Mouse (Mus musculus) stomach, embryonic 15.5 days (tissue): Measurements from ENCODE around the gene Cage1. TPM values are rescaled to one million over a fixed set of nuclear protein-coding genes. Genes with fewer than 3 reads are reported as not detected.

Source experiments
- ATAC-seq: fragments of 200-750 bp; cut with Nextera tagmentation; 2 replicates; pipeline ENCODE4 v1.8.0; 2017; ENCODE audit warnings: low read depth, moderate number of reproducible peaks, moderate TSS enrichment; ENCODE audit not compliant: insufficient read depth, low FRiP score
- H3K27ac ChIP-seq: fragments of 300-500 bp; sonication (generic); 2 replicates; pipeline ENCODE4 v1.5.1; 2015; ENCODE audit warnings: mild to moderate bottlenecking, inconsistent platforms
- H3K27me3 ChIP-seq: fragments of 300-500 bp; sonication (generic); replicated peaks from 2 replicates; pipeline ENCODE4 v1.6.1; 2015; ENCODE audit warnings: inconsistent platforms
- H3K36me3 ChIP-seq: fragments of 300-500 bp; sonication (generic); 2 replicates; pipeline ENCODE4 v1.6.1; 2015; ENCODE audit warnings: inconsistent platforms
- H3K4me1 ChIP-seq: fragments of 300-500 bp; sonication (generic); 2 replicates; pipeline ENCODE4 v1.6.1; 2015; ENCODE audit warnings: inconsistent platforms
- H3K4me2 ChIP-seq: fragments of 300-500 bp; sonication (generic); 2 replicates; pipeline ENCODE4 v1.6.1; 2015; ENCODE audit warnings: mild to moderate bottlenecking, inconsistent platforms
- H3K4me3 ChIP-seq: fragments of 300-500 bp; sonication (generic); replicated peaks from 2 replicates; pipeline ENCODE4 v1.5.1; 2015; ENCODE audit warnings: inconsistent platforms
- H3K9ac ChIP-seq: fragments of 300-500 bp; sonication (generic); 2 replicates; pipeline ENCODE4 v1.6.1; 2015; ENCODE audit warnings: inconsistent platforms
- H3K9me3 ChIP-seq: fragments of 300-500 bp; sonication (generic); 2 replicates; pipeline ENCODE4 v1.6.1; 2016; ENCODE audit warnings: inconsistent platforms
- WGBS: fragments of 180-500 bp; shearing (Covaris S2); methylation state at CpG from one replicate; pipeline ENCODE4 v1.1.7; 2015; 5-methylcytosine and 5-hydroxymethylcytosine counted together
- polyA plus RNA-seq: library from polyadenylated mRNA; unstranded; fragments of >200 nt; fragmentation: Nextera tagmentation; extraction: Ambion mirVana; gene quantifications from 2 replicates; pipeline ENCODE4 v1.2.1, GENCODE M21; 2015

The Cage1 gene
- polyA plus RNA-seq, 1 experiment from 2014 or later, result 0.98 TPM

DNA sequence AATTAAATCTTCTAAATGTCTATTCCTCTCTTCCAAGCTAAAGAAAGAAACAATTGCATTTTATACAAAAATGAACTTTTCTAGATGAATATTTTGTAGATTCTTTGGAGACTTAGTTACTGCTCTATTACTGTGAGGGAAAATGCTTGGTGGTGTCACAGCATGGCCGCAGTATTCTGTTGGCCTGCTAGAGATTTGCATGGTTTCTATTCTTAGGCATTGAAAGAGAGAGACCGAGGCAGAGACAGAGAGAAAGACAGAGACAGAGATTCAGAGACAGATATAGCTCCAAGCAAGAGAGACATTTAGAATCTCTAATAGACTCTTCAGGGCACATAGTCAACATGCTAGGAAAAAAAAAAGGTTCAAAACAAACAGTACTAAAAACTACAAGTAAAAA is 28.9 kb downstream of the Cage1 start:
- Histone ChIP-seq H3K9ac (no peak overlapping the region), H3K27me3 (no peaks in the 10 kb centered on the region), H3K4me2 (no peak overlapping the region), H3K9me3 (no peaks in the 10 kb centered on the region), H3K27ac (no peak overlapping the region), H3K4me1 (no peaks in the 10 kb centered on the region), H3K4me3 (no peak overlapping the region), H3K36me3 (no peaks in the 10 kb centered on the region)
- 88% methylated on average over 2 of the region's 2 CpGs for WGBS
- ATAC-seq, result no peak

DNA sequence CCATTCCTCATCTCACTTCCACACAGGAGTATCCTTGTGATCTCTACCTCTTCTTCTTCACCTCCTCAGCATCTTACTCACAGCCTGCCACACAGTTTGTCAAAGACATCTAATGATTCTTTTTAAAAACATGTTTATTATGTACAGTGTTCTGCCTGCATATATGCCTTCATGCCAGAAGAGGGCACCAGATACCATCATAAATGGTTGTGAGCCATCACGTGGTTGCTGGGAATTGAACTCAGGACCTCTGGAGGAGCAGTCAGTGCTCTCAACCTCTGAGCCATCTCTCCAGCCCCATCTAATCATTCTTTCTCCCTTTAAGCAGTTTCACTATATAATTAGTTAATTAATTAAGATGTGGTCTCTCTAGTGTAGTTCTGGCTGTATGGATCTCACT is 34.4 kb downstream of the Cage1 start:
- no peak overlapping the region for H3K4me2 ChIP-seq
- H3K9me3 ChIP-seq, result no peaks in the 10 kb centered on the region
- H3K4me3 ChIP-seq, result no peak overlapping the region
- WGBS, result 49% methylated on average over 1 of the region's 1 CpGs
- ATAC-seq, result no peak
- no peaks in the 10 kb centered on the region for H3K4me1 ChIP-seq
- H3K27ac ChIP-seq, result no peak overlapping the region
- no peaks in the 10 kb centered on the region for H3K27me3 ChIP-seq
- no peak overlapping the region for H3K9ac ChIP-seq
- no peaks in the 10 kb centered on the region for H3K36me3 ChIP-seq

DNA sequence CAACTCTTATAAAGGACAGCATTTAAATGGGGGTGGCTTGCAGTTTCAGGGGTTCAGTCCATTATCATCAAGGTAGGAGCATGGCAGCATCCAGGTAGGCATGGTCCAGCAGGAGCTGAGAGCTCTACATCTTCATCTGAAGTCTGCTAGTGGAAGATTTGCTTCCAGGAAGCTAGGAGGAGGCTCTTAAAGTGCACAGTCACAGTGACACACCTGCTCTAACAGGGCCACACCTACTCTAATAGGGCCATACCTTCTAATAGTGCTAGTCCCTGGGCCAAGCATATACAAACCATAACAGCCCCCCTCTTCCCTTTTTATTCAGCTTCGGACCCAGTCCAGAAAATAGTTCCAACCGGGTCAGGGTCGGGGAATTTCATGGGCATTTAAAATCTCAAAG is 37.2 kb downstream of the Cage1 start:
- H3K27ac ChIP-seq, result no peak overlapping the region
- no peak overlapping the region for H3K9ac ChIP-seq
- peak; percentile 63; the same call in 1 of the 2 replicates for ATAC-seq
- no peak overlapping the region for H3K4me3 ChIP-seq
- H3K4me2 ChIP-seq, result no peak overlapping the region
- no peaks in the 10 kb centered on the region for H3K27me3 ChIP-seq
- H3K36me3 ChIP-seq, result no peaks in the 10 kb centered on the region
- peaks cover under 1% of the 10 kb centered on the region; the same call in 1 of the 2 replicates for H3K4me1 ChIP-seq
- WGBS, result 72% methylated on average over 3 of the region's 3 CpGs
- H3K9me3 ChIP-seq, result no peaks in the 10 kb centered on the region

DNA sequence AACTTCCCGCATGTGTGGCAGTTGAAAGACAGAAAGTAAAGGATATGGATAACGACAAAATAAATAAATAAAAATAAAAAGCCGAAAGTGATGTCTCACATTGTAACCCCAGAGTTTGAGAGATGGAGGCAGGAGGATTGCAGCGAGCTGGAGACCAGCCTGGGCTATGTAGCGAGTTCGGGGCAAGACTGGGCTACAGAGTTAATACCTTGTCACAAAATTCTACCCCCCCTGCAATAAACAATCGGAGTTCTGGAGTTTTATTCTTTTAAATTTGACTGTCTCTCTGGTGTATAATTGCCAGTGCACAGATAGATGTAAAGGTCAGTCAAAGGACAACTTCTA is 42.5 kb downstream of the Cage1 start:
- H3K27ac ChIP-seq, result peak overlapping the region; percentile 31; the same call in 1 of the 2 replicates
- ATAC-seq, result peak; percentile 29

DNA sequence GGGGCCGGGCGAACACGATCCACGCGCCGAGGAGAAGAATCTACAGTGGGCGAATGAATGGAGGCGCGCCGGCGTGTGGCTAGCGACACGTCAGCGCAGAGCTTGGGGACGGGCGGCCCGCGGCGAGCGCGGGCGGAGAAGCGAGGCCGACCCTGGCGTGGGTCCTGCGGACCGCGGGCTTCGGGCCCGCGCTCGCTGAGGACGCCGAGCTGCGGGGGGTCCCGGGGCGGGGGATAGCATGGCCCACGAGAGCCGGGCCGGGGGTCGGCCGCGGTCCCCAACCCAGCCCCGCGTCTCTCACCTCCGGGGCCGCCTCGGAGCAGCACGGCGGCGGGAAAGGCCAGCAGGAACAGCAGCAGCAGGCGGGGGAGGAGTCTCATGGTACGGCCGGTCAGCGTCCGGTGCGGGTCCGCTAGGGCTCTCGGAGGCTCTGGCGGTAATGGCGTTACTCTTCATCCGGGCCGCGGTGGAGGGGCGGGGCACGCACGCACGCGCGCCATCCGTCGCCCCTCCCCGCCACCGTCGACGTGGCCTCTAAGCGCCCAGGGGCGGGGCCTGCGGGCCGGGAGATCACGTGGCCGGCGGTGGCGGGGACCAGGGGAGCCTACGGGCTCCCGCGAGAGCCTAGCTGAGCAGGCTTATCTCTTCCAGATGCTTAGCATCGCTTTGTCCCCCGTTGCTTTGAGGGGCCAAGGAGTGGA is 43.0 kb downstream of the Cage1 start, which contains the start of gene Ssr1:
Gene Ssr1 (minus strand): TSS at position 514 of the 701 bp plus-strand sequence.
- under 1% methylated on average over 77 of the region's 89 CpGs for WGBS
- Histone ChIP-seq H3K4me2 (peak within 1 kb of the TSS; percentile 69), H3K4me3 (peak within 1 kb of the TSS; percentile 100), H3K9ac (peak within 1 kb of the TSS; percentile 96), H3K27ac (peak within 1 kb of the TSS; percentile 96), H3K36me3 (peaks cover 22% of the 10 kb centered on the region), H3K9me3 (no peaks in the 10 kb centered on the region), H3K4me1 (peaks cover 4% of the 10 kb centered on the region; the same call in 1 of the 2 replicates), H3K27me3 (no peaks in the 10 kb centered on the region)
- ATAC-seq, result peak; percentile 96

More for the DNA sequence above, 42.5 kb downstream of the Cage1 start:
- Histone ChIP-seq H3K4me2 (peak overlapping the region; percentile 69), H3K9ac (no peak overlapping the region), H3K9me3 (no peaks in the 10 kb centered on the region), H3K36me3 (peaks cover 17% of the 10 kb centered on the region), H3K4me3 (peak overlapping the region; percentile 100), H3K4me1 (peaks cover 4% of the 10 kb centered on the region; the same call in 1 of the 2 replicates), H3K27me3 (no peaks in the 10 kb centered on the region)
- whole genome bisulfite sequencing, result 17% methylated on average over 7 of the region's 7 CpGs

DNA sequence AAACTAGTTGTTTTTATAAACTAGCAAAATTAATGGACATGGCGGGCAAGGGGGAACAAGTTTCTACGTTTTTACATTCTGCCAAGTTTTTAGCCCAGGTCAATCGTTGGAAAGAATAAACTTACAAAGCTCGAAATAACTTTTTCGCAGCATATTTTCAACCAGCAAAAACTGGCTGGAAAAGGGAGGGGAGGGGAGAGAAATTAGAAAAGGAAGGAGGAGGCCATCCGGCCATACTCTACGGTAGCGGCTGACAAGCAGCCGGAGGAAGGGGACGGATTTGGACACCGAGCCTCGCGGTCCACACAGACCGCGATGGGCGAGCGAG is 43.5 kb downstream of the Cage1 start:
- H3K27me3 ChIP-seq, result no peaks in the 10 kb centered on the region
- peaks cover 24% of the 10 kb centered on the region for H3K36me3 ChIP-seq
- peak overlapping the region; percentile 69 for H3K4me2 ChIP-seq
- WGBS, result under 1% methylated on average over 17 of the region's 17 CpGs
- H3K9ac ChIP-seq, result peak overlapping the region; percentile 96
- H3K4me3 ChIP-seq, result peak overlapping the region; percentile 100
- peak overlapping the region; percentile 96 for H3K27ac ChIP-seq
- H3K9me3 ChIP-seq, result no peaks in the 10 kb centered on the region
- no peak for ATAC-seq
- H3K4me1 ChIP-seq, result peaks cover 4% of the 10 kb centered on the region; the same call in 1 of the 2 replicates

DNA sequence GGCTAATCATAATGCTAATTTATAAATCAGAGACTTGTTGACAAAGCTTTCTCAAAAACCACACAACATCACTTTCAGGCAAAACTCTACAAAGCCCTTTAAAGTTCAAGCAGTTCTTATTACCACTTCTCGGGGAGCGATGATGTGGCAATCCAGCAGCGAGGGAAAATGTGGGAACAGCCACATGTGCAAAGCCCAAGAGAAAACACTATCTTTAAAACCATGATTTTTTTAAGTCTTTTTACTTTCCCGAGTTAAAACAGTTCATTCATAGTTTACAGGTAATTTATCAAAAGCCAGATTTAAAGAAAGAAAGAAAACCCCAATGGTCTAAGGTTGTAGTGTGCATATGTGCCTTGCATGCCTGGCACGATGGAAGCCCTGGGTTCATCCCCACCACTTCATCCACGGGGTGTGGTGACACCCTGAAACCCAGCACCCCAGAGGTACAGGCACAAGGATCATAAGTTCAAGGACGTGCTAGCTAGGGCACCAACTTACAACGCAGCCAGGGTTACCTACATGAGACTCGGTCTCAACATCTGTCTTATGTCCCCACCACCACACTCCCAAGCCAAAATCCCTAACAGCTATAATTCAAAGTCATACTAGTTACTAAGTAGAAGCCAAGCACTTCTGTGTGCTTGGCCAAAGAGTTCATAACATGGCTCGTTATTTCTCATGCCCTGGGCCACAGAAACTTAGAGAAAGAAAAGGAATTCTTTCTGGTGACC is 44.1 kb downstream of the Cage1 start:
- no peak for ATAC-seq

DNA sequence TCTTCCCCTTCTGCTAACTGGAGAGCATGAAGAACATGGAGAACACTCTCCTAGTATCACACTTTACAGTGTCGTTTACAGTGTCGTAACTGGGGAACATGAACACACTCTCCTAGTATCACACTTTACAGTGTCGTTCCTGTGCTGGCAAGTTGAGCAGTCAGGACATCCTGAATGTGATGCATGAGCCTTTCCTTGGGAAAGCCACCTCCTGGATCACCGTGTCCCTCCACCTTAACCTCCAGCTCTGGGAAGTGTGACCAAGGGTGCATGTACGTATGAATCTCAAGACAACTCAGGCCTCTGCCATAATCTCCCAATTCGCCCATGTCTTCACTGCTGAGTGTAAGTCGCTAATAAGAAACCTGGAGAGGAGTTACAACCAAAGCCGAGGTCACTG is 47.2 kb downstream of the Cage1 start:
- Histone ChIP-seq H3K27ac (no peak overlapping the region), H3K36me3 (peaks cover 49% of the 10 kb centered on the region), H3K9ac (no peak overlapping the region), H3K4me3 (no peak overlapping the region), H3K4me1 (peaks cover 3% of the 10 kb centered on the region; the same call in 1 of the 2 replicates), H3K4me2 (no peak overlapping the region), H3K9me3 (no peaks in the 10 kb centered on the region), H3K27me3 (no peaks in the 10 kb centered on the region)
- 93% methylated on average over 8 of the region's 8 CpGs for WGBS
- ATAC-seq, result no peak

More for the DNA sequence above, 44.1 kb downstream of the Cage1 start:
- peaks cover 28% of the 10 kb centered on the region for H3K36me3 ChIP-seq
- H3K4me1 ChIP-seq, result peaks cover 4% of the 10 kb centered on the region; the same call in 1 of the 2 replicates
- H3K9me3 ChIP-seq, result no peaks in the 10 kb centered on the region
- no peaks in the 10 kb centered on the region for H3K27me3 ChIP-seq
- 0 out of 2 replicates have a peak overlapping the region, but pooled peaks have one; percentile 96 for H3K27ac ChIP-seq
- peak overlapping the region; percentile 69 for H3K4me2 ChIP-seq
- 12% methylated on average over 10 of the region's 10 CpGs for WGBS
- peak overlapping the region; percentile 100 for H3K4me3 ChIP-seq
- peak overlapping the region; percentile 96; the same call in 1 of the 2 replicates for H3K9ac ChIP-seq

DNA sequence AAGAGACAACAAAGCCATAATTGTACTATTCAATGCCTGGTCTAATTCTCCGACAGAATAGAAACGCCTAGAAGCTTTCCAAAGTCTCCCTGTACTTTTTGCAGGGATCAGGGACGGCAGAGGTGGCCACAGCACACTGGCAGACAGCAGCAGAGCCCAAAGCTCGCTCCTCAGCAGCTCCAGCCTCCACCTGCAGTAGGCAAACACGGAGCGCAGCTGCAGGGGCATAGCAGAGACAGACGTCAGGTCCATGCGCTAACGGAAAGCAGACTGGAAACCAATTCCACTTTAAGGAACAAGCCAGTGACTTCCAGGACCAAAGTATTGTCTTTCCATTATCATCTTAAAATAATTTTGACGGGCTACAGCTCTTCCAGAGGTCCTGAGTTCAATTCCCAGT is 50.7 kb downstream of the Cage1 start:
- H3K4me2 ChIP-seq, result no peak overlapping the region
- H3K9me3 ChIP-seq, result no peaks in the 10 kb centered on the region
- no peak overlapping the region for H3K4me3 ChIP-seq
- no peak overlapping the region for H3K27ac ChIP-seq
- H3K4me1 ChIP-seq, result no peaks in the 10 kb centered on the region
- WGBS, result 85% methylated on average over 10 of the region's 10 CpGs
- H3K9ac ChIP-seq, result no peak overlapping the region
- H3K27me3 ChIP-seq, result no peaks in the 10 kb centered on the region
- H3K36me3 ChIP-seq, result peaks cover 71% of the 10 kb centered on the region
- ATAC-seq, result no peak

DNA sequence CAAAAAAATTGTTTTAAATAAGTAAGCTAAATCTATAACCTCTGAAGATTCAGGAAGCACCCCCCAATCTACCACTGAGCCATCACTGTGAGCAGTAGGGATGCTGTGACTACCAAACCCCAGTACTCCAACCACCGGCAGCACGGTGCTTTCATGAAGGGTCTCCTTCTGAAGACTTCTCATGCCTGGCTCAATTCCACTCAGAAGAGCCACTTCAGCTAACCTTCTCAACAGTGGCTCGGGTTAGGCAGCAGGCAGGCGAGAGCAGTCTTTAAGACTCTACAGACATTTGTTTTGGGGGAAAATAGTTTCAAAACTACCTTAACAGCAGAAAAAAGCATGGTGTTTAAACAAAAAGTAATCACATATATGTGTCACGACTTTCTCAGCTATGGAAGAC is 55.8 kb downstream of the Cage1 start:
- Histone ChIP-seq H3K36me3 (peaks cover 51% of the 10 kb centered on the region), H3K27ac (no peak overlapping the region), H3K4me2 (no peak overlapping the region), H3K4me3 (no peak overlapping the region), H3K9ac (no peak overlapping the region), H3K4me1 (no peaks in the 10 kb centered on the region), H3K9me3 (no peaks in the 10 kb centered on the region), H3K27me3 (no peaks in the 10 kb centered on the region)
- 87% methylated on average over 5 of the region's 5 CpGs for WGBS
- no peak for ATAC-seq

DNA sequence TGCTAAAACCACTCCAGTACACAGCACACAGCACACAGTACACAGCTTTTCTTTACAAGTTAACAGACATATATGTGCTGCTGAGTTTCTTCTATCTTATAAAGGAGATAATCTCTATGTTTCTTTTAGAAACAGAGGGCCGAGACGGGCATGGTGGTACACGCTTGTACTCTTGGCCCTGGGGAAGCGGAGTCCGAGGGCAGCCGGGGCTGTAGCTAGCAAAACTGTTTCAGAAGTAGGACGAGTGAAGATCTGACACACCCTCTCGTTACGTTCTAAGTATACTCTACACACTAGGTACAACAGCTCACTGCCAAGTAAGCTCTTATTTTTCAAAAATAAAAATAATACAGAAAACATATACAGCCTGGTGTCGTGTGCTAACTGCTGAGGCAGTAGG is 56.5 kb downstream of the Cage1 start:
- Histone ChIP-seq H3K9ac (no peak overlapping the region), H3K4me2 (no peak overlapping the region), H3K27me3 (no peaks in the 10 kb centered on the region), H3K4me1 (no peaks in the 10 kb centered on the region), H3K27ac (no peak overlapping the region), H3K4me3 (no peak overlapping the region), H3K36me3 (peaks cover 47% of the 10 kb centered on the region), H3K9me3 (no peaks in the 10 kb centered on the region)
- 93% methylated on average over 10 of the region's 10 CpGs for WGBS
- ATAC-seq, result no peak

DNA sequence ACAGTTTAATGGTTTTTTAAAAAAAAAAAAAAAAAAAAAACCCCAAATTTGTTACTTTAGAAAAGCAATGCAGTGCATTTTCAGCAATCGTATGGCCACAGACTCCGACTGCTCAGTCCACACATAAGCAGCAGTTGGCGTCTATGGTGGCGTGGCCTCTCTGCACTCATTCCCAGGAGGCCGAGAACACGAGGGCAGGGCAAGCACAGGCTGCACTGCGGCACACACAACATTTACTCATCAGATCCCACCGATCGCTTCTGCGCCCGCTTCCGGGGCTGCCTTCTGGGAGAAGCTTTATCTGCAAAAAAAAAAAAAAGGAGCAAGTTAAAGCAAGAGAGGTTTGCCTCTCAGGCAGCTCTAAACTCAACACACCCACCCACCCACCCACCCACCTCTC is 57.4 kb downstream of the Cage1 start:
- no peak for ATAC-seq
- WGBS, result 92% methylated on average over 12 of the region's 12 CpGs
- peaks cover 45% of the 10 kb centered on the region for H3K36me3 ChIP-seq
- H3K4me2 ChIP-seq, result no peak overlapping the region
- no peaks in the 10 kb centered on the region for H3K9me3 ChIP-seq
- H3K27me3 ChIP-seq, result no peaks in the 10 kb centered on the region
- H3K27ac ChIP-seq, result no peak overlapping the region
- H3K4me3 ChIP-seq, result no peak overlapping the region
- no peak overlapping the region for H3K9ac ChIP-seq
- H3K4me1 ChIP-seq, result no peaks in the 10 kb centered on the region
